2 mouse cellular contexts compared by ENCODE assay signal in genomic region chr1:173877125-173877524, GRCm38 (mm10). TPM values are rescaled to one million over a fixed set of nuclear protein-coding genes. Genes with fewer than 3 reads are reported as not detected.
"Had no signal": no experiment of that assay in that cellular context is flagged by ENCODE, and none has a peak within 500 bp of the region (broad histone marks: within the 10 kb centered on the region; RNA-seq: fewer than 3 reads in every experiment).

No protein-coding gene starts in this region.

RNA-seq across cellular contexts. Expression of gene Ifi211, which starts 35.7 kb away (rescaled TPM):
- polyA plus RNA-seq: neural tube, embryonic 14.5 days; testis, adult 2 months had no signal
